Mouse (Mus musculus) liver, embryonic 16.5 days (tissue): ENCODE measurements around the gene Eef1akmt3. TPM values are rescaled to one million over a fixed set of nuclear protein-coding genes. Genes with fewer than 3 reads are reported as not detected.

Experiments
- ATAC-seq: fragments of 200-750 bp; cut with Nextera tagmentation; 2 replicates; pipeline ENCODE4 v1.8.0; 2017; ENCODE audit warnings: low read depth, mild to moderate bottlenecking, moderate number of reproducible peaks, moderate library complexity
- H3K27ac ChIP-seq: fragments of 300-500 bp; sonication (generic); 2 replicates; pipeline ENCODE4 v1.5.1; 2014; ENCODE audit warnings: mild to moderate bottlenecking, low read length
- H3K27me3 ChIP-seq: fragments of 300-500 bp; sonication (generic); 2 replicates; pipeline ENCODE4 v1.6.1; 2014; ENCODE audit warnings: low read depth, low read length, mixed read lengths; ENCODE audit not compliant: control insufficient read depth, insufficient read depth
- H3K36me3 ChIP-seq: fragments of 300-500 bp; sonication (generic); 2 replicates; pipeline ENCODE4 v1.6.1; 2014; ENCODE audit warnings: mild to moderate bottlenecking; ENCODE audit not compliant: control insufficient read depth, insufficient read depth
- H3K4me1 ChIP-seq: fragments of 300-500 bp; sonication (generic); 2 replicates; pipeline ENCODE4 v1.6.1; 2014; ENCODE audit warnings: low read depth, low read length, mixed read lengths; ENCODE audit not compliant: control insufficient read depth
- H3K4me2 ChIP-seq: fragments of 300-500 bp; sonication (generic); 2 replicates; pipeline ENCODE4 v1.6.1; 2014; ENCODE audit warnings: low read depth, low read length, mixed read lengths
- H3K4me3 ChIP-seq: fragments of 300-500 bp; sonication (generic); 2 replicates; pipeline ENCODE4 v1.5.1; 2014; ENCODE audit warnings: low read depth, mild to moderate bottlenecking, low read length
- H3K9ac ChIP-seq: fragments of 300-500 bp; sonication (generic); 2 replicates; pipeline ENCODE4 v1.6.1; 2014; ENCODE audit warnings: low read depth, low read length
- H3K9me3 ChIP-seq: fragments of 300-500 bp; sonication (generic); replicated peaks from 2 replicates; pipeline ENCODE4 v1.6.1; 2016; ENCODE audit warnings: low read length; ENCODE audit not compliant: control insufficient read depth
- WGBS: fragments of 180-500 bp; shearing (Covaris S2); extraction: QIAGEN DNeasy Blood & Tissue Kit; methylation state at CpG from one replicate; pipeline ENCODE4 v1.1.7; 2014; ENCODE audit not compliant: insufficient replicate concordance; 5-methylcytosine and 5-hydroxymethylcytosine counted together
- polyA plus RNA-seq: library from polyadenylated mRNA; unstranded; fragments of >200 nt; fragmentation: Nextera tagmentation; extraction: Ambion mirVana; gene quantifications from 2 replicates; pipeline ENCODE4 v1.2.1, GENCODE M21; 2015

Gene Eef1akmt3
- polyA plus RNA-seq = 0.09 and 0.21 TPM in 2 replicates

- WGBS = 1% methylated on average over 28 of the region's 28 CpGs
- Histone ChIP-seq H3K9me3 (no peaks in the 10 kb centered on the region), H3K27me3 (peaks cover 28% of the 10 kb centered on the region), H3K4me2 (peak within 1 kb of the TSS; percentile 93), H3K36me3 (no peaks in the 10 kb centered on the region), H3K4me3 (peak within 1 kb of the TSS; percentile 81), H3K27ac (peak within 1 kb of the TSS; percentile 46; the same call in 1 of the 2 replicates), H3K4me1 (peaks cover 17% of the 10 kb centered on the region), H3K9ac (peak within 1 kb of the TSS; percentile 63)
- ATAC-seq = peak; percentile 52
These were observed at the start of gene Eef1akmt3, which contains the start of gene Mettl1 for GRCm38 (mm10) chr10:127041274-127041766. Gene Eef1akmt3 (minus strand): TSS chr10:127041513. Gene Mettl1 (plus strand): TSS chr10:127041414.

- Histone ChIP-seq H3K4me2 (no peak overlapping the region; the same call in 1 of the 2 replicates), H3K27me3 (peaks cover 14% of the 10 kb centered on the region), H3K36me3 (peaks cover 3% of the 10 kb centered on the region), H3K4me3 (no peak overlapping the region), H3K4me1 (peaks cover 11% of the 10 kb centered on the region), H3K9me3 (no peaks in the 10 kb centered on the region), H3K27ac (no peak overlapping the region), H3K9ac (no peak overlapping the region)
- no peak for ATAC-seq
- 57% methylated on average over 57 of the region's 57 CpGs for WGBS
These were observed 49.5 kb upstream of the Eef1akmt3 start for GRCm38 (mm10) chr10:127090560-127091411.

- no peaks in the 10 kb centered on the region for H3K36me3 ChIP-seq
- H3K4me3 ChIP-seq = no peak overlapping the region
- H3K27me3 ChIP-seq = peaks cover 11% of the 10 kb centered on the region
- H3K9me3 ChIP-seq = no peaks in the 10 kb centered on the region
- ATAC-seq = no peak
- H3K4me1 ChIP-seq = peaks cover 4% of the 10 kb centered on the region; the same call in 1 of the 2 replicates
- H3K9ac ChIP-seq = no peak overlapping the region
- no peak overlapping the region for H3K4me2 ChIP-seq
- 67% methylated on average over 6 of the region's 6 CpGs for WGBS
- no peak overlapping the region for H3K27ac ChIP-seq
These were observed 44.3 kb upstream of the Eef1akmt3 start for GRCm38 (mm10) chr10:127085633-127086032.

GRCm38 (mm10) chr10:127085052-127085451, 43.7 kb upstream of the Eef1akmt3 start:
- no peaks in the 10 kb centered on the region for H3K9me3 ChIP-seq
- H3K4me1 ChIP-seq = peaks cover 4% of the 10 kb centered on the region; the same call in 1 of the 2 replicates
- no peak overlapping the region for H3K4me2 ChIP-seq
- no peak overlapping the region for H3K9ac ChIP-seq
- no peak overlapping the region for H3K27ac ChIP-seq
- H3K36me3 ChIP-seq = no peaks in the 10 kb centered on the region
- WGBS = 80% methylated on average over 9 of the region's 9 CpGs
- no peak for ATAC-seq
- H3K27me3 ChIP-seq = peaks cover 15% of the 10 kb centered on the region
- no peak overlapping the region for H3K4me3 ChIP-seq

- 71% methylated on average over 5 of the region's 5 CpGs for WGBS
- Histone ChIP-seq H3K27ac (no peak overlapping the region), H3K4me3 (no peak overlapping the region), H3K4me1 (peaks cover 7% of the 10 kb centered on the region), H3K36me3 (no peaks in the 10 kb centered on the region), H3K4me2 (no peak overlapping the region), H3K27me3 (peaks cover 26% of the 10 kb centered on the region), H3K9me3 (no peaks in the 10 kb centered on the region), H3K9ac (no peak overlapping the region)
- no peak for ATAC-seq
These were observed 42.6 kb upstream of the Eef1akmt3 start for GRCm38 (mm10) chr10:127083915-127084306.

GRCm38 (mm10) chr10:127083292-127083914, 42.1 kb upstream of the Eef1akmt3 start:
- ATAC-seq = no peak
- 58% methylated on average over 8 of the region's 8 CpGs for WGBS
- Histone ChIP-seq H3K9me3 (no peaks in the 10 kb centered on the region), H3K9ac (no peak overlapping the region), H3K4me1 (peaks cover 7% of the 10 kb centered on the region), H3K4me3 (no peak overlapping the region), H3K4me2 (no peak overlapping the region), H3K36me3 (no peaks in the 10 kb centered on the region), H3K27ac (no peak overlapping the region), H3K27me3 (peaks cover 30% of the 10 kb centered on the region)

- H3K4me2 ChIP-seq = no peak overlapping the region
- peaks cover 11% of the 10 kb centered on the region for H3K4me1 ChIP-seq
- H3K9ac ChIP-seq = no peak overlapping the region
- 50% methylated on average over 8 of the region's 8 CpGs for WGBS
- no peaks in the 10 kb centered on the region for H3K36me3 ChIP-seq
- no peak overlapping the region for H3K27ac ChIP-seq
- ATAC-seq = no peak
- no peak overlapping the region for H3K4me3 ChIP-seq
- peaks cover 30% of the 10 kb centered on the region for H3K27me3 ChIP-seq
- H3K9me3 ChIP-seq = no peaks in the 10 kb centered on the region
These were observed 40.8 kb upstream of the Eef1akmt3 start for GRCm38 (mm10) chr10:127081996-127082620.

GRCm38 (mm10) chr10:127080901-127081780, 39.8 kb upstream of the Eef1akmt3 start:
- WGBS = 40% methylated on average over 48 of the region's 48 CpGs
- H3K9ac ChIP-seq = no peak overlapping the region
- H3K4me2 ChIP-seq = peak overlapping the region; percentile 49
- peaks cover 20% of the 10 kb centered on the region for H3K4me1 ChIP-seq
- H3K4me3 ChIP-seq = 0 out of 2 replicates have a peak overlapping the region, but pooled peaks have one; percentile 9
- peaks cover 30% of the 10 kb centered on the region for H3K27me3 ChIP-seq
- H3K27ac ChIP-seq = no peak overlapping the region
- ATAC-seq = no peak
- H3K9me3 ChIP-seq = no peaks in the 10 kb centered on the region
- H3K36me3 ChIP-seq = no peaks in the 10 kb centered on the region
